Mouse (Mus musculus) olfactory bulb, adult 2 months (tissue): ENCODE measurements around the gene Rcbtb2.

Source experiments
- CTCF ChIP-seq: fragments of 200-500 bp; IDR thresholded peaks from 2 replicates; pipeline ENCODE4 v1.5.1; 2012; ENCODE audit warnings: low read depth, mild to moderate bottlenecking, low read length, moderate library complexity; ENCODE audit not compliant: insufficient read depth
- POLR2A ChIP-seq: fragments of 200-500 bp; IDR thresholded peaks from 2 replicates; pipeline ENCODE4 v1.6.1; 2012; ENCODE audit warnings: mild to moderate bottlenecking, low read depth, low read length, moderate library complexity; ENCODE audit not compliant: insufficient read depth

GRCm38 (mm10) chr14:73123381-73123780 lies 544 bp downstream of the Rcbtb2 start:
- TF ChIP-seq POLR2A (no peak), CTCF (no peak)
